Mouse (Mus musculus) testis, adult 2 months (tissue): ENCODE results near the gene Med11. TPM values are rescaled to one million over a fixed set of nuclear protein-coding genes. Genes with fewer than 3 reads are reported as not detected.

Source experiments
- H3K27ac ChIP-seq: fragments of 200-500 bp; 2 replicates; pipeline ENCODE4 v1.5.1; 2012; ENCODE audit warnings: low read depth, low read length; ENCODE audit not compliant: control insufficient read depth, insufficient read depth
- H3K27me3 ChIP-seq: fragments of 200-500 bp; 2 replicates; pipeline ENCODE4 v1.6.1; 2012; ENCODE audit warnings: mild to moderate bottlenecking, low read length, moderate library complexity; ENCODE audit not compliant: control insufficient read depth, insufficient read depth
- H3K36me3 ChIP-seq: fragments of 200-500 bp; 2 replicates; pipeline ENCODE4 v1.6.1; 2012; ENCODE audit warnings: mild to moderate bottlenecking, low read length; ENCODE audit not compliant: control insufficient read depth, insufficient read depth
- H3K4me1 ChIP-seq: fragments of 200-500 bp; 2 replicates; pipeline ENCODE4 v1.6.1; 2012; ENCODE audit warnings: low read length; ENCODE audit not compliant: control insufficient read depth, insufficient read depth
- H3K4me3 ChIP-seq: fragments of 200-500 bp; 2 replicates; pipeline ENCODE4 v1.5.1; 2012; ENCODE audit warnings: low read depth, mild to moderate bottlenecking, low read length, moderate library complexity, mixed read lengths; ENCODE audit not compliant: control insufficient read depth
- CTCF ChIP-seq: fragments of 200-500 bp; IDR thresholded peaks from 2 replicates; pipeline ENCODE4 v1.5.1; 2012; ENCODE audit warnings: low read depth, mild to moderate bottlenecking, inconsistent platforms, low read length, moderate library complexity; ENCODE audit not compliant: control insufficient read depth, insufficient read depth, insufficient replicate concordance
- POLR2A ChIP-seq: fragments of 200-500 bp; IDR thresholded peaks from 2 replicates; pipeline ENCODE4 v1.6.1; 2012; ENCODE audit warnings: low read depth, mild to moderate bottlenecking, inconsistent platforms, low read length, moderate library complexity; ENCODE audit not compliant: control insufficient read depth
- polyA plus RNA-seq: library from polyadenylated mRNA; depleted of rRNA; stranded (reverse); fragments of >200 nt; gene quantifications from 2 replicates; pipeline ENCODE4 v1.2.3, GENCODE M21; 2012; rRNA removed

The Med11 gene
- 8.3 and 10.2 TPM in 2 replicates for polyA plus RNA-seq

GRCm38 (mm10) chr11:70451797-70452498, at the start of gene Med11:
Gene Med11, plus strand, starts transcription at chr11:70451919.
- Histone ChIP-seq H3K4me1 (peaks cover 5% of the 10 kb centered on the region; the same call in 1 of the 2 replicates), H3K27me3 (no peaks in the 10 kb centered on the region), H3K27ac (peak within 1 kb of the TSS; percentile 98), H3K36me3 (peaks cover 1% of the 10 kb centered on the region), H3K4me3 (peak within 1 kb of the TSS; percentile 97)
- TF ChIP-seq CTCF (peak; percentile 73; the same call in 1 of the 2 replicates), POLR2A (peak; percentile 86)

GRCm38 (mm10) chr11:70403598-70403997, 48.1 kb upstream of the Med11 start:
- Histone ChIP-seq H3K4me3 (no peak overlapping the region), H3K4me1 (peaks cover under 1% of the 10 kb centered on the region), H3K36me3 (peaks cover 2% of the 10 kb centered on the region; the same call in 1 of the 2 replicates)

GRCm38 (mm10) chr11:70409594-70410296, 42.0 kb upstream of the Med11 start, which contains the start of gene Pelp1:
Gene Pelp1, minus strand, starts transcription at chr11:70410031.
- Histone ChIP-seq H3K36me3 (no peaks in the 10 kb centered on the region), H3K4me3 (peak within 1 kb of the TSS; percentile 89), H3K27me3 (no peaks in the 10 kb centered on the region), H3K4me1 (peaks cover 6% of the 10 kb centered on the region), H3K27ac (peak within 1 kb of the TSS; percentile 67)
- TF ChIP-seq POLR2A: peak; percentile 66
- TF ChIP-seq CTCF: no peak

More at GRCm38 (mm10) chr11:70403598-70403997, 48.1 kb upstream of the Med11 start:
- no peaks in the 10 kb centered on the region for H3K27me3 ChIP-seq
- TF ChIP-seq CTCF: no peak
- TF ChIP-seq POLR2A: no peak
- H3K27ac ChIP-seq: no peak overlapping the region

- no peaks in the 10 kb centered on the region for H3K36me3 ChIP-seq
- peak overlapping the region; percentile 67 for H3K27ac ChIP-seq
- H3K27me3 ChIP-seq: no peaks in the 10 kb centered on the region
- H3K4me1 ChIP-seq: peaks cover 6% of the 10 kb centered on the region
- H3K4me3 ChIP-seq: peak overlapping the region; percentile 89
- no peak for TF ChIP-seq POLR2A
- TF ChIP-seq CTCF: no peak
These were observed 41.4 kb upstream of the Med11 start for GRCm38 (mm10) chr11:70410297-70410643.

GRCm38 (mm10) chr11:70412591-70412990, 39.1 kb upstream of the Med11 start:
- TF ChIP-seq CTCF: no peak
- no peaks in the 10 kb centered on the region for H3K27me3 ChIP-seq
- peaks cover 6% of the 10 kb centered on the region for H3K4me1 ChIP-seq
- H3K4me3 ChIP-seq: no peak overlapping the region
- H3K27ac ChIP-seq: no peak overlapping the region
- H3K36me3 ChIP-seq: no peaks in the 10 kb centered on the region

GRCm38 (mm10) chr11:70413961-70414360, 37.8 kb upstream of the Med11 start:
- no peak for TF ChIP-seq POLR2A
- TF ChIP-seq CTCF: peak; percentile 33; the same call in 1 of the 2 replicates
- Histone ChIP-seq H3K4me1 (peaks cover 4% of the 10 kb centered on the region), H3K36me3 (no peaks in the 10 kb centered on the region), H3K27ac (no peak overlapping the region), H3K27me3 (no peaks in the 10 kb centered on the region), H3K4me3 (no peak overlapping the region)

- Histone ChIP-seq H3K27ac (no peak overlapping the region), H3K4me1 (no peaks in the 10 kb centered on the region), H3K27me3 (no peaks in the 10 kb centered on the region), H3K4me3 (no peak overlapping the region), H3K36me3 (no peaks in the 10 kb centered on the region)
- TF ChIP-seq POLR2A (no peak), CTCF (no peak)
These were observed 33.5 kb upstream of the Med11 start for GRCm38 (mm10) chr11:70418199-70418598.
